ENCODE assay signal across 12 mouse cellular contexts in the genomic region with DNA sequence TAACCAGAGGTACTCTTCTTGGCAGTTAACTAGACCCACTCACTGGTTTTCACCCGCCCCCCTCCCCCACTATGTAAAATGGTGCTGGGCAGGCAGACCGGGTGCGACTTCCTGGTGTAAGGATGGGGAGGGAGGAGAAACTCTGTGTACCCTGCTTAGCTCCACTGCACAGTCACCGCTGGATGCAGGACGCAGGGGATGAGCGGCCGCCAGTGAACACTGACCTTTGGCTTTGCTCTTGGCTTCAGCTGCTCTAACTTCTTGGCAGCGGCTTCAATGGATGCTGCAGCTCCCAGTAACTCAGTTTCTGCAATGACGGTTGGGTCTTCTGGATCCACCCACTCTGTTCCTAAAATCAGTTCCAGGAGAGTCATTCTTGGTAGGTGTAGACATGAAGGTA.
DNase-seq lines count a peak whose midpoint lies in the region; ATAC-seq and TF ChIP-seq lines count a peak whose summit lies in the region.
"Had no signal": no experiment of that assay in that cellular context is flagged by ENCODE, and none has a peak within 500 bp of the region (broad histone marks: within the 10 kb centered on the region; RNA-seq: fewer than 3 reads in every experiment).

No protein-coding gene starts in this region.

- no peaks in the 10 kb centered on the region for H3K9me3 ChIP-seq in lung, embryonic 14.5 days (ENCODE audit: low read depth, low read length)
- no peaks in the 10 kb centered on the region for H3K9me3 ChIP-seq in hindbrain, embryonic 10.5 days
- no peaks in the 10 kb centered on the region for H3K9me3 ChIP-seq in forebrain, postnatal 0 days (ENCODE audit: low read length)
- H3K9me3 ChIP-seq: limb, embryonic 15.5 days; midbrain, embryonic 15.5 days had no signal

- H3K4me3 ChIP-seq in lung, embryonic 14.5 days (ENCODE audit: low read depth, low read length) = no peak overlapping the region
- H3K4me3 ChIP-seq in hindbrain, embryonic 10.5 days = no peak overlapping the region
- no peak overlapping the region for H3K4me3 ChIP-seq in forebrain, postnatal 0 days (ENCODE audit: low read depth, low read length)
- H3K4me3 ChIP-seq: limb, embryonic 15.5 days; midbrain, embryonic 15.5 days had no signal

- no peaks in the 10 kb centered on the region for H3K4me1 ChIP-seq in lung, embryonic 14.5 days (ENCODE audit: insufficient read depth)
- no peaks in the 10 kb centered on the region for H3K4me1 ChIP-seq in hindbrain, embryonic 10.5 days (replicated peaks)
- no peaks in the 10 kb centered on the region for H3K4me1 ChIP-seq in forebrain, postnatal 0 days (ENCODE audit: insufficient read depth)
- H3K4me1 ChIP-seq: midbrain, embryonic 15.5 days had no signal

- peak; percentile 84 for ATAC-seq in lung, embryonic 14.5 days (ENCODE audit: insufficient read depth)
- ATAC-seq in forebrain, postnatal 0 days = no peak
- ATAC-seq: midbrain, embryonic 15.5 days had no signal

- WGBS in lung, embryonic 14.5 days = 48% methylated on average over 9 of the region's 9 CpGs
- 90% methylated on average over 9 of the region's 9 CpGs for WGBS in hindbrain, embryonic 10.5 days
- 91% methylated on average over 9 of the region's 9 CpGs for WGBS in forebrain, postnatal 0 days

- H3K27ac ChIP-seq in lung, embryonic 14.5 days (ENCODE audit: low read depth) = no peak overlapping the region
- H3K27ac ChIP-seq in hindbrain, embryonic 10.5 days = no peak overlapping the region
- no peak overlapping the region for H3K27ac ChIP-seq in forebrain, postnatal 0 days (ENCODE audit: low read depth, low read length)
- H3K27ac ChIP-seq: limb, embryonic 15.5 days; midbrain, embryonic 15.5 days had no signal

- intact Hi-C loops in heart, postnatal 14 days (cut with DNase I) = no loop called here

- no peak overlapping the region for H3K9ac ChIP-seq in lung, embryonic 14.5 days
- no peak overlapping the region for H3K9ac ChIP-seq in forebrain, postnatal 0 days
- H3K9ac ChIP-seq: limb, embryonic 15.5 days; midbrain, embryonic 15.5 days had no signal

- H3K36me3 ChIP-seq in lung, embryonic 14.5 days (ENCODE audit: insufficient read depth) = peaks cover 5% of the 10 kb centered on the region; the same call in 1 of the 2 replicates
- peaks cover 29% of the 10 kb centered on the region for H3K36me3 ChIP-seq in hindbrain, embryonic 10.5 days
- H3K36me3 ChIP-seq in forebrain, postnatal 0 days (ENCODE audit: insufficient read depth) = peaks cover 16% of the 10 kb centered on the region
- H3K36me3 ChIP-seq: midbrain, embryonic 15.5 days had no signal

- DNase-seq in adipocyte (ENCODE audit: low spot score) = peak; percentile 16
- DNase-seq in adrenal gland, postnatal 14 days = peak; percentile 66
- DNase-seq in heart, postnatal 14 days = peak; percentile 55 to 67
- peak; percentile 91 for DNase-seq in lung, embryonic 14.5 days
- no peak for DNase-seq in layer of hippocampus, adult 9-11 months
- DNase-seq in hindbrain, embryonic 10.5 days (ENCODE audit: low spot score) = no peak
- DNase-seq in forebrain, postnatal 0 days = no peak
- DNase-seq in right cerebral cortex, postnatal 36 days (ENCODE audit: low spot score in 2 of 2) = no peak
- DNase-seq: cerebellum, postnatal 14 days; thymus, postnatal 25 days had no signal

- no peaks in the 10 kb centered on the region for H3K27me3 ChIP-seq in lung, embryonic 14.5 days (ENCODE audit: insufficient read depth, low read length)
- no peaks in the 10 kb centered on the region for H3K27me3 ChIP-seq in hindbrain, embryonic 10.5 days (ENCODE audit: insufficient read depth, poor library complexity, severe bottlenecking)
- no peaks in the 10 kb centered on the region for H3K27me3 ChIP-seq in forebrain, postnatal 0 days (ENCODE audit: insufficient read depth, low read length)
- H3K27me3 ChIP-seq: limb, embryonic 15.5 days; midbrain, embryonic 15.5 days had no signal

- TF ChIP-seq CTCF in lung, embryonic 14.5 days (IDR thresholded peaks at IDR 0.05; ENCODE audit: low read depth) = no peak
- no peak for TF ChIP-seq CTCF in forebrain, postnatal 0 days (IDR thresholded peaks at IDR 0.05; ENCODE audit: low read depth)

- H3K4me2 ChIP-seq in lung, embryonic 14.5 days = no peak overlapping the region
- H3K4me2 ChIP-seq in forebrain, postnatal 0 days (ENCODE audit: low read depth) = no peak overlapping the region
- H3K4me2 ChIP-seq: limb, embryonic 15.5 days; midbrain, embryonic 15.5 days had no signal

Comparison
In these comparisons a context has a peak if more than half of its experiments do, and no peak if none do; other contexts are left out.
1. DNase-seq: peak in adipocyte (single experiment), adrenal gland, postnatal 14 days (single experiment), heart, postnatal 14 days (2 of 2) and lung, embryonic 14.5 days (single experiment); none in layer of hippocampus, adult 9-11 months (single experiment), hindbrain, embryonic 10.5 days (single experiment), forebrain, postnatal 0 days (single experiment) and right cerebral cortex, postnatal 36 days (0 of 2).